Mouse (Mus musculus) hindbrain, embryonic 11.5 days (tissue): ENCODE measurements around the gene Trappc4. TPM values are rescaled to one million over a fixed set of nuclear protein-coding genes. Genes with fewer than 3 reads are reported as not detected.
A peak's percentile ranks its signal among the peaks of the same experiment; 100 is the strongest.

Source experiments
- ATAC-seq: fragments of 200-750 bp; cut with Nextera tagmentation; 2 replicates; pipeline ENCODE4 v1.8.0; 2017; ENCODE audit warnings: mild to moderate bottlenecking, moderate TSS enrichment, moderate library complexity; ENCODE audit not compliant: low FRiP score
- DNase-seq: peaks from one replicate; pipeline ENCODE4 v3.0.0-alpha.2; 2015; ENCODE audit warnings: low spot score
- H3K27ac ChIP-seq: fragments of 300-500 bp; sonication (generic); 2 replicates; pipeline ENCODE4 v1.5.1; 2014; ENCODE audit warnings: mild to moderate bottlenecking, low read depth, low read length
- H3K27me3 ChIP-seq: fragments of 300-500 bp; sonication (generic); 2 replicates; pipeline ENCODE4 v1.6.1; 2014; ENCODE audit warnings: mild to moderate bottlenecking, low read length, moderate library complexity, mixed read lengths; ENCODE audit not compliant: control insufficient read depth, insufficient read depth
- H3K36me3 ChIP-seq: fragments of 300-500 bp; sonication (generic); 2 replicates; pipeline ENCODE4 v1.6.1; 2014; ENCODE audit warnings: mild to moderate bottlenecking, low read length, moderate library complexity, mixed read lengths; ENCODE audit not compliant: control insufficient read depth, insufficient read depth
- H3K4me1 ChIP-seq: fragments of 300-500 bp; sonication (generic); replicated peaks from 2 replicates; pipeline ENCODE4 v1.6.1; 2014; ENCODE audit warnings: low read length, mixed read lengths; ENCODE audit not compliant: control insufficient read depth, insufficient read depth
- H3K4me2 ChIP-seq: fragments of 300-500 bp; sonication (generic); replicated peaks from 2 replicates; pipeline ENCODE4 v1.6.1; 2014; ENCODE audit warnings: mild to moderate bottlenecking, low read depth, low read length
- H3K4me3 ChIP-seq: fragments of 300-500 bp; sonication (generic); 2 replicates; pipeline ENCODE4 v1.5.1; 2014; ENCODE audit warnings: low read depth, low read length
- H3K9ac ChIP-seq: fragments of 300-500 bp; sonication (generic); 2 replicates; pipeline ENCODE4 v1.6.1; 2014; ENCODE audit warnings: low read depth, low read length
- H3K9me3 ChIP-seq: fragments of 300-500 bp; sonication (generic); 2 replicates; pipeline ENCODE4 v1.6.1; 2016; ENCODE audit warnings: low read length; ENCODE audit not compliant: control insufficient read depth
- WGBS: fragments of 180-500 bp; shearing (Covaris S2); extraction: QIAGEN DNeasy Blood & Tissue Kit; methylation state at CpG from one replicate; pipeline ENCODE4 v1.1.7; 2014; 5-methylcytosine and 5-hydroxymethylcytosine counted together
- polyA plus RNA-seq: library from polyadenylated mRNA; unstranded; fragments of >200 nt; fragmentation: Nextera tagmentation; extraction: Ambion mirVana; gene quantifications from 2 replicates; pipeline ENCODE4 v1.2.1, GENCODE M21; 2014

Gene Trappc4
- polyA plus RNA-seq, 1 experiment from 2014 or later: 264 TPM

DNA sequence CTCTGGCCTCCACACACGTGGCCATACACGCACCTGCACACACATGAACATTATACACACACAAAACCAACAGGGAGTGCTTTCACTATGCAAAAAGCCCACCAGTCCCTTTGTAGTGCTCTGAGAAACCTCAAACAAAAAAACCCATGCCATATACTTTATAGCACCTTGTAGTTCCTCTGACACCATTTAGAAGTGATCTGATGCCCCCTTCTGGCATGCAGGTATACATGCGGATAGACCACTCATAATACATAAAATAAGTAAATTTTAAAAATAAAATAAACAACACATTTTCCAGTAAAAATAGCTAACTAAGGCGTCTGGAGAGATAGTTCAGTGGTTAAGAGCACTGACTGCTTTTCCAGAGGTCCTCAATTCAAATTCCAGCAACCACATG lies 50.2 kb downstream of the Trappc4 start:
- Histone ChIP-seq H3K27me3 (no peaks in the 10 kb centered on the region), H3K36me3 (peaks cover 30% of the 10 kb centered on the region), H3K4me3 (no peak overlapping the region), H3K27ac (no peak overlapping the region), H3K9ac (no peak overlapping the region), H3K9me3 (no peaks in the 10 kb centered on the region), H3K4me2 (no peak overlapping the region), H3K4me1 (no peaks in the 10 kb centered on the region)
- 72% methylated on average over 4 of the region's 4 CpGs for WGBS
- DNase-seq: peak; percentile 31
- ATAC-seq: no peak

Other genes starting within 250 kb of the Trappc4 start
- gene Cbl, start 173.6 kb downstream of the Trappc4 start, polyA plus RNA-seq: 22.7 and 24.7 TPM in 2 replicates
- gene Ccdc153, start 166.9 kb downstream of the Trappc4 start, polyA plus RNA-seq: not detected in 2 replicates
- gene Pdzd3, start 156.1 kb downstream of the Trappc4 start, polyA plus RNA-seq: 0.13 TPM in 1 of 2 replicates, not detected in the other
- 1.9 and 2.9 TPM in 2 replicates for gene Nlrx1, start 139.0 kb downstream of the Trappc4 start, polyA plus RNA-seq
- 2.9 and 5.7 TPM in 2 replicates for gene Abcg4, start 119.0 kb downstream of the Trappc4 start, polyA plus RNA-seq
- gene Hinfp, start 101.9 kb downstream of the Trappc4 start, polyA plus RNA-seq: 23.1 and 23.2 TPM in 2 replicates
- gene C2cd2l, start 87.3 kb downstream of the Trappc4 start, polyA plus RNA-seq: 10.1 and 11.4 TPM in 2 replicates
- 47.7 and 51.6 TPM in 2 replicates for gene Dpagt1, start 81.6 kb downstream of the Trappc4 start, polyA plus RNA-seq
- gene H2afx, start 72.9 kb downstream of the Trappc4 start, polyA plus RNA-seq: 340 and 346 TPM in 2 replicates
- gene Hmbs, start 63.4 kb downstream of the Trappc4 start, polyA plus RNA-seq: 134 and 151 TPM in 2 replicates
- 23.4 and 31.5 TPM in 2 replicates for gene Vps11, start 45.9 kb downstream of the Trappc4 start, polyA plus RNA-seq
- gene Hyou1, start 28.1 kb downstream of the Trappc4 start, polyA plus RNA-seq: 29.7 and 31.8 TPM in 2 replicates
- gene Slc37a4, start 10.7 kb downstream of the Trappc4 start, polyA plus RNA-seq: 27.9 and 31.5 TPM in 2 replicates
- 1,535 and 1,670 TPM in 2 replicates for gene Rps25, start 461 bp downstream of the Trappc4 start, polyA plus RNA-seq
- gene Ccdc84, start 11.0 kb upstream of the Trappc4 start, polyA plus RNA-seq: 21.7 and 22.0 TPM in 2 replicates
- not detected in 2 replicates for gene Foxr1, start 33.5 kb upstream of the Trappc4 start, polyA plus RNA-seq
- gene Upk2, start 47.4 kb upstream of the Trappc4 start, polyA plus RNA-seq: 0.83 TPM in 1 of 2 replicates, not detected in the other
- 8.6 and 10.1 TPM in 2 replicates for gene Bcl9l, start 75.2 kb upstream of the Trappc4 start, polyA plus RNA-seq
- gene Cxcr5, start 154.3 kb upstream of the Trappc4 start, polyA plus RNA-seq: 0.11 and 0.48 TPM in 2 replicates
- 16.0 and 32.7 TPM in 2 replicates for gene Ddx6, start 197.3 kb upstream of the Trappc4 start, polyA plus RNA-seq